Mouse (Mus musculus): ENCODE results near the gene Crtc1. TPM values are rescaled to one million over a fixed set of nuclear protein-coding genes. Genes with fewer than 3 reads are reported as not detected.

Crtc1 gene
- total and polyA plus RNA-seq, 2 experiments from 2014 or later, result 39.3 to 54.0 TPM

- Histone ChIP-seq H3K27me3 (ENCODE audit: insufficient read depth, low read length) (no peaks in the 10 kb centered on the region), H3K27ac (0 out of 2 replicates have a peak overlapping the region, but pooled peaks have one; percentile 2), H3K4me3 (ENCODE audit: low read length) (no peak overlapping the region), H3K36me3 (ENCODE audit: insufficient read depth, low read length) (no peaks in the 10 kb centered on the region), H3K4me2 (ENCODE audit: low read depth, low read length) (no peak overlapping the region), H3K9ac (replicated peaks; ENCODE audit: low read length) (peak overlapping the region; percentile 17; the same call in 1 of the 2 replicates), H3K9me3 (ENCODE audit: low read length) (no peaks in the 10 kb centered on the region), H3K4me1 (ENCODE audit: insufficient read depth, low read length) (peaks cover 19% of the 10 kb centered on the region)
- 44% methylated on average over 10 of the region's 10 CpGs for WGBS
- peak; percentile 26 for TF ChIP-seq CTCF (IDR thresholded peaks at IDR 0.05; ENCODE audit: low read depth)
- ATAC-seq (no peak), DNase-seq (ENCODE audit: low spot score) (peak; percentile 21)
Measured at GRCm38 (mm10) chr8:70417914-70418313, 21.5 kb downstream of the Crtc1 start.

GRCm38 (mm10) chr8:70416941-70417340 lies 22.4 kb downstream of the Crtc1 start:
- no peak for TF ChIP-seq CTCF (IDR thresholded peaks at IDR 0.05; ENCODE audit: low read depth)
- no peak for DNase-seq (ENCODE audit: low spot score)
- 45% methylated on average over 6 of the region's 6 CpGs for WGBS
- Histone ChIP-seq H3K9ac (replicated peaks; ENCODE audit: low read length) (no peak overlapping the region; the same call in 1 of the 2 replicates), H3K27ac (peak overlapping the region; percentile 60; the same call in 1 of the 2 replicates), H3K4me2 (ENCODE audit: low read depth, low read length) (no peak overlapping the region), H3K9me3 (ENCODE audit: low read length) (no peaks in the 10 kb centered on the region), H3K27me3 (ENCODE audit: insufficient read depth, low read length) (no peaks in the 10 kb centered on the region), H3K36me3 (ENCODE audit: insufficient read depth, low read length) (no peaks in the 10 kb centered on the region), H3K4me1 (ENCODE audit: insufficient read depth, low read length) (peaks cover 19% of the 10 kb centered on the region), H3K4me3 (ENCODE audit: low read length) (no peak overlapping the region)
- ATAC-seq, result no peak

- H3K9ac ChIP-seq (replicated peaks; ENCODE audit: low read length), result no peak overlapping the region
- TF ChIP-seq CTCF (IDR thresholded peaks at IDR 0.05; ENCODE audit: low read depth), result peak; percentile 71
- DNase-seq (ENCODE audit: low spot score), result peak; percentile 71
- no peaks in the 10 kb centered on the region for H3K36me3 ChIP-seq (ENCODE audit: insufficient read depth, low read length)
- H3K27me3 ChIP-seq (ENCODE audit: insufficient read depth, low read length), result no peaks in the 10 kb centered on the region
- H3K4me3 ChIP-seq (ENCODE audit: low read length), result no peak overlapping the region
- H3K9me3 ChIP-seq (ENCODE audit: low read length), result no peaks in the 10 kb centered on the region
- 54% methylated on average over 8 of the region's 8 CpGs for WGBS
- H3K27ac ChIP-seq, result peak overlapping the region; percentile 60; the same call in 1 of the 2 replicates
- H3K4me2 ChIP-seq (ENCODE audit: low read depth, low read length), result no peak overlapping the region
- H3K4me1 ChIP-seq (ENCODE audit: insufficient read depth, low read length), result peaks cover 19% of the 10 kb centered on the region
- ATAC-seq, result peak; percentile 82
Measured at GRCm38 (mm10) chr8:70415540-70416451, 23.6 kb downstream of the Crtc1 start.

DNA sequence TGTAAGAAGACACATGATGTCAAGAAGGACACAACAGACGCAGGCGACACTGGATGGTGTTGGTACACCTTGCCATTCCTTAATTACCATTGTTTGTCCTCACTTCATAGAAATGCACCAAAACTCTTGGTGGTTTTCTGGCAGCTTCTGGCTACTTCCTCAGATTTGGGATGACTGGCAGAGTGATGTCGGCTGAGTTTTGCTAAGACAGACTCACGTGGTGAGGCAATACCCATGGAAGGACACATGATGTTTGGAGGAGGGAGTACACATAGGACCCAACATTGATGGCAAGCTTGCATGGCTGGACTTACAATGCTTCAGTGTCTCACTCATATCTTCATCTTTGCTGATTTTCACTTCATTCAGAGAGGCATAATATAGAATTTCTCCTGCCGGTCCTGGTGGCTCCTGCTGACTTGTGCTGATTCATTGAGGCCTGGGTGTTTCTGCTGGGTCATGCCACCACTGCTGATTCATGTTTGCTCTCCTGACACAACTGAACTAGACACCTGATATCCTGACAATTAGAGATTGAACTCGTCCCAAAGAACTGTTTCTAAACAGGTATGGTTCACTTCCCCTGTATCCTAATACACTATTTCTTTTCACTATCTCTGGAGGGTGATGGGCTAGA lies 25.0 kb downstream of the Crtc1 start:
- H3K36me3 ChIP-seq (ENCODE audit: insufficient read depth, low read length), result no peaks in the 10 kb centered on the region
- ATAC-seq (no peak), DNase-seq (ENCODE audit: low spot score) (no peak)
- no peak for TF ChIP-seq CTCF (IDR thresholded peaks at IDR 0.05; ENCODE audit: low read depth)
- no peaks in the 10 kb centered on the region for H3K9me3 ChIP-seq (ENCODE audit: low read length)
- 87% methylated on average over 6 of the region's 6 CpGs for WGBS
- peaks cover 22% of the 10 kb centered on the region for H3K4me1 ChIP-seq (ENCODE audit: insufficient read depth, low read length)
- H3K27me3 ChIP-seq (ENCODE audit: insufficient read depth, low read length), result no peaks in the 10 kb centered on the region
- no peak overlapping the region for H3K27ac ChIP-seq
- no peak overlapping the region for H3K4me2 ChIP-seq (ENCODE audit: low read depth, low read length)
- no peak overlapping the region for H3K9ac ChIP-seq (replicated peaks; ENCODE audit: low read length)
- no peak overlapping the region for H3K4me3 ChIP-seq (ENCODE audit: low read length)

GRCm38 (mm10) chr8:70410281-70410680 lies 29.1 kb downstream of the Crtc1 start:
- Histone ChIP-seq H3K36me3 (ENCODE audit: insufficient read depth, low read length) (no peaks in the 10 kb centered on the region), H3K4me3 (ENCODE audit: low read length) (no peak overlapping the region), H3K27me3 (ENCODE audit: insufficient read depth, low read length) (no peaks in the 10 kb centered on the region), H3K9me3 (ENCODE audit: low read length) (no peaks in the 10 kb centered on the region), H3K27ac (0 out of 2 replicates have a peak overlapping the region, but pooled peaks have one; percentile 5), H3K9ac (replicated peaks; ENCODE audit: low read length) (no peak overlapping the region), H3K4me2 (ENCODE audit: low read depth, low read length) (no peak overlapping the region), H3K4me1 (ENCODE audit: insufficient read depth, low read length) (peaks cover 14% of the 10 kb centered on the region)
- TF ChIP-seq CTCF (IDR thresholded peaks at IDR 0.05; ENCODE audit: low read depth), result no peak
- no peak for ATAC-seq
- no peak for DNase-seq (ENCODE audit: low spot score)
- WGBS, result 80% methylated on average over 5 of the region's 5 CpGs

- H3K27me3 ChIP-seq (ENCODE audit: insufficient read depth, low read length), result no peaks in the 10 kb centered on the region
- peaks cover 14% of the 10 kb centered on the region for H3K4me1 ChIP-seq (ENCODE audit: insufficient read depth, low read length)
- peak; percentile 39 for ATAC-seq
- peak; percentile 36 for DNase-seq (ENCODE audit: low spot score)
- H3K4me2 ChIP-seq (ENCODE audit: low read depth, low read length), result no peak overlapping the region
- H3K9me3 ChIP-seq (ENCODE audit: low read length), result no peaks in the 10 kb centered on the region
- no peak for TF ChIP-seq CTCF (IDR thresholded peaks at IDR 0.05; ENCODE audit: low read depth)
- no peak overlapping the region for H3K4me3 ChIP-seq (ENCODE audit: low read length)
- peak overlapping the region; percentile 57; the same call in 1 of the 2 replicates for H3K27ac ChIP-seq
- WGBS, result 39% methylated on average over 9 of the region's 9 CpGs
- H3K36me3 ChIP-seq (ENCODE audit: insufficient read depth, low read length), result no peaks in the 10 kb centered on the region
- no peak overlapping the region for H3K9ac ChIP-seq (replicated peaks; ENCODE audit: low read length)
Measured at GRCm38 (mm10) chr8:70409455-70409871, 29.9 kb downstream of the Crtc1 start.
